Mouse (Mus musculus) neural tube, embryonic 11.5 days (tissue): ENCODE results near the gene Rhbdd1. TPM values are rescaled to one million over a fixed set of nuclear protein-coding genes. Genes with fewer than 3 reads are reported as not detected.

Source experiments
- ATAC-seq: fragments of 200-750 bp; cut with Nextera tagmentation; 2 replicates; pipeline ENCODE4 v1.8.0; 2017; ENCODE audit warnings: moderate number of reproducible peaks, mild to moderate bottlenecking, moderate TSS enrichment, moderate library complexity; ENCODE audit not compliant: insufficient read depth, low FRiP score, low TSS enrichment
- DNase-seq: peaks from one replicate; pipeline ENCODE4 v3.0.0-alpha.2; 2015; ENCODE audit warnings: low spot score
- H3K27ac ChIP-seq: fragments of 300-500 bp; sonication (generic); 2 replicates; pipeline ENCODE4 v1.5.1; 2014; ENCODE audit warnings: low read depth, mild to moderate bottlenecking, low read length
- H3K27me3 ChIP-seq: fragments of 300-500 bp; sonication (generic); 2 replicates; pipeline ENCODE4 v1.6.1; 2014; ENCODE audit warnings: mild to moderate bottlenecking, low read length, mixed read lengths; ENCODE audit not compliant: control insufficient read depth, insufficient read depth
- H3K36me3 ChIP-seq: fragments of 300-500 bp; sonication (generic); 2 replicates; pipeline ENCODE4 v1.6.1; 2014; ENCODE audit warnings: mild to moderate bottlenecking, low read length, moderate library complexity, mixed read lengths; ENCODE audit not compliant: control insufficient read depth, insufficient read depth
- H3K4me1 ChIP-seq: fragments of 300-500 bp; sonication (generic); 2 replicates; pipeline ENCODE4 v1.6.1; 2014; ENCODE audit warnings: low read length, mixed read lengths; ENCODE audit not compliant: control insufficient read depth, insufficient read depth
- H3K4me2 ChIP-seq: fragments of 300-500 bp; sonication (generic); 2 replicates; pipeline ENCODE4 v1.6.1; 2014; ENCODE audit warnings: low read depth, mild to moderate bottlenecking, moderate library complexity
- H3K4me3 ChIP-seq: fragments of 300-500 bp; sonication (generic); 2 replicates; pipeline ENCODE4 v1.5.1; 2014; ENCODE audit warnings: low read depth, low read length
- H3K9ac ChIP-seq: fragments of 300-500 bp; sonication (generic); 2 replicates; pipeline ENCODE4 v1.6.1; 2014; ENCODE audit warnings: mild to moderate bottlenecking, low read length
- H3K9me3 ChIP-seq: fragments of 300-500 bp; sonication (generic); 2 replicates; pipeline ENCODE4 v1.6.1; 2016; ENCODE audit warnings: low read length; ENCODE audit not compliant: control insufficient read depth
- WGBS: fragments of 180-500 bp; shearing (Covaris S2); extraction: QIAGEN DNeasy Blood & Tissue Kit; methylation state at CpG from one replicate; pipeline ENCODE4 v1.1.7; 2014; 5-methylcytosine and 5-hydroxymethylcytosine counted together
- polyA plus RNA-seq: library from polyadenylated mRNA; unstranded; fragments of >200 nt; fragmentation: Nextera tagmentation; extraction: Ambion mirVana; gene quantifications from 2 replicates; pipeline ENCODE4 v1.2.1, GENCODE M21; 2014

Rhbdd1 gene
- polyA plus RNA-seq, 1 experiment from 2014 or later: 10.3 TPM

DNA sequence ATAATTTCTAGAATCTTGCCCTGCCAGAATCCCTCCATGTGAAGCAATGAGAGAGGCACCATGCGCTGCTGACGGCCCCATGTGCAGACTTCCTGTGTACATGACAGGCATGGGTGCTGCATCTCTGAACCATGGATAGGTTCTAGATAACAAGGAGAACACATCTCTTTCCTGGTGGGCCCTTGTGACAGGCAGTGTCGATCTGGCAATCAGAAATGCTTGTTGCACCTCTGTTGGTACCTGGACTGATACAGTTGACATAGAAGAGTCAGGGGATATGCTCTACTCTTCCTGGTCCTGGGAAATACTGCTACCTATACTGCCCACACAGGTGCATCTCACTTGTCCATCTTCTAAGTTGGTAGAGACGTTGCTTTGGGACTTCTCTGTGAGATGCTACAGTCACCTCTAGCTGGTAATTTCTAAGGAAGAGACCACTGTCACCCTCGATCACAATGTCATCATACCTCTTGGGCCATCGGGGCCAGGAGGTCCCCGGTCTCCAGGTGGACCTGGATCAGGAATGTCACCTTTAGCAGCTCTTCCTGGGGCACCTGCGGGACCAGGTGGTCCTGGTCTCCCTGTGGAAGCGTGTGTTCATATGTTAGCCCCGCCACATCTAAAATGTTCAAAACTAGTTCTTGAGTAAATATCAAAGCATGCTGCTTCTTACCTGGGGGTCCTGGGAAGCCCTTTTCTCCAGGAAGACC is 154.4 kb downstream of the Rhbdd1 start:
- no peak overlapping the region for H3K4me3 ChIP-seq
- ATAC-seq: no peak
- WGBS: 95% methylated on average over 10 of the region's 10 CpGs

DNA sequence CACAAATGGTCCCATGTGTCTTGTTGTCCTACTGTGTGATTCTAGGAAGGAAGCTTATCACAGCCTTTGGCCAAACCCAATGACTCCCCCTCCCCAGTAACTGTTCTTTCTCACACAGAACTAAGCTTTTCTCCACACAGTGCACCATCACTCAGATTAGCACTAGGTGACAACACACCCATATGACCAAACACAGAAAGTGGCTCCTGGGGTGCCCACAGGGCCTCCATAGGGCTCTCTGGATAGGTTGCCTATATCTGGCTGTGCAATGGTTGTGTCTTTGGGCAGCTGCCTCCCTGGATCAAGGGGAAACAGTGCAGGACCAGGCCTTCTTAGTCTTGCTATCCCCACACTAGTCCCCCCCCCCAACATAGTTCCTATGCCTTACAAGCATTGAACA is 157.2 kb downstream of the Rhbdd1 start:
- no peaks in the 10 kb centered on the region for H3K9me3 ChIP-seq
- no peak overlapping the region for H3K9ac ChIP-seq
- no peak for ATAC-seq
- H3K4me3 ChIP-seq: no peak overlapping the region
- no peak overlapping the region for H3K4me2 ChIP-seq
- H3K4me1 ChIP-seq: peaks cover 18% of the 10 kb centered on the region
- no peak for DNase-seq
- H3K27ac ChIP-seq: no peak overlapping the region
- H3K27me3 ChIP-seq: no peaks in the 10 kb centered on the region
- H3K36me3 ChIP-seq: no peaks in the 10 kb centered on the region

More for the DNA sequence above, 154.4 kb downstream of the Rhbdd1 start:
- DNase-seq: no peak
- H3K9me3 ChIP-seq: no peaks in the 10 kb centered on the region
- H3K9ac ChIP-seq: no peak overlapping the region
- H3K4me2 ChIP-seq: no peak overlapping the region
- H3K4me1 ChIP-seq: peaks cover 17% of the 10 kb centered on the region
- no peaks in the 10 kb centered on the region for H3K36me3 ChIP-seq
- no peak overlapping the region for H3K27ac ChIP-seq
- no peaks in the 10 kb centered on the region for H3K27me3 ChIP-seq

DNA sequence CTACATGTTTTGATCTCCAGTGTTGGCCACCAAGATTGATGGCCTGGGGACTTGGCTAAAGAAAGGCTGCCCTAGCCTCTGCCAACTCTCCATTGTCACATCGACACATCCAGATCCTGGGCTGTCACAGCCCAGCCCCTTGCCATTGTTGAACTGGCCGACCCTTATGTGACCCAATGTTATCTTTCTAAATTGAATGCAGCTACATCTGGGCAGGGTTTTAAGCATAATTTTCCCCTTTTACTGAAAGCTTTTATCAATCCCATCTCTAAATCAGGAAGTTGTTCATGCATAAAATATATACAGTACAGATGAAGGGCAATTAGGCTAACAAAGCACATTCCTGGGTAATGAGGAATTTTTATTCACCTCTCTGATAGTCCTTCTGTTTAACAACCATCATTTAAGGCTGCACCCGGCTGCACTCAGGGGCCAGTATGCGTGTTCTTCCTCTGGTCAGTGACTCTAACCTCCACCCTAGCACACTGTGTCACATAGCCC is 158.3 kb downstream of the Rhbdd1 start:
- no peak overlapping the region for H3K4me2 ChIP-seq
- ATAC-seq: peak; percentile 77
- DNase-seq: peak; percentile 37

DNA sequence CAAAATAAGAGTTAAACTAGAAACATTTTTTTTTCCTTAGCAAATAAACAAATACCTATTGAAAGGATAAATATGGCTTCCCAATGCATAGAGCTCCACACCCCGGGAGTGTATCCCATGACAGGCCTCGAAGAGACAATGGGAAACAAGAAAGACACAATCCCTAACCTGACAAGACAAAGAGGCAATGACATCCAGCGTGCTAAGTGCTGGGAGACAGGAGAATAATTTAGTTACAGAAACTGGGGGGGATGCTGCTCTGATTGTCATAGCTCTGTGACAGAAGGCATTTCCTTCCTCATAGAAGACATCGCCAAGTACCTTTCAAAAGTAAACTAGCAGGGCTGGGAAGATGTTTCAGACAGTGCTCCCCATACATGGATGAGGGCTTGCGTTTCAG is 159.0 kb downstream of the Rhbdd1 start:
- no peak for ATAC-seq
- H3K9me3 ChIP-seq: no peaks in the 10 kb centered on the region
- DNase-seq: no peak
- no peaks in the 10 kb centered on the region for H3K36me3 ChIP-seq
- no peak overlapping the region for H3K27ac ChIP-seq
- H3K9ac ChIP-seq: no peak overlapping the region
- H3K4me3 ChIP-seq: no peak overlapping the region
- peaks cover 18% of the 10 kb centered on the region for H3K4me1 ChIP-seq
- no peaks in the 10 kb centered on the region for H3K27me3 ChIP-seq
- no peak overlapping the region for H3K4me2 ChIP-seq
- WGBS: 43% methylated on average over 5 of the region's 5 CpGs

More for the DNA sequence above, 158.3 kb downstream of the Rhbdd1 start:
- Histone ChIP-seq H3K9me3 (no peaks in the 10 kb centered on the region), H3K36me3 (no peaks in the 10 kb centered on the region), H3K4me1 (peaks cover 18% of the 10 kb centered on the region), H3K9ac (no peak overlapping the region), H3K27ac (peak overlapping the region; percentile 44; the same call in 1 of the 2 replicates), H3K27me3 (no peaks in the 10 kb centered on the region), H3K4me3 (no peak overlapping the region)
- 19% methylated on average over 4 of the region's 4 CpGs for WGBS

- ATAC-seq: no peak; the same call in 1 of the 2 replicates
- WGBS: 58% methylated on average over 4 of the region's 4 CpGs
These were observed 159.6 kb downstream of the Rhbdd1 start for GRCm38 (mm10) chr1:82475821-82476220.

DNA sequence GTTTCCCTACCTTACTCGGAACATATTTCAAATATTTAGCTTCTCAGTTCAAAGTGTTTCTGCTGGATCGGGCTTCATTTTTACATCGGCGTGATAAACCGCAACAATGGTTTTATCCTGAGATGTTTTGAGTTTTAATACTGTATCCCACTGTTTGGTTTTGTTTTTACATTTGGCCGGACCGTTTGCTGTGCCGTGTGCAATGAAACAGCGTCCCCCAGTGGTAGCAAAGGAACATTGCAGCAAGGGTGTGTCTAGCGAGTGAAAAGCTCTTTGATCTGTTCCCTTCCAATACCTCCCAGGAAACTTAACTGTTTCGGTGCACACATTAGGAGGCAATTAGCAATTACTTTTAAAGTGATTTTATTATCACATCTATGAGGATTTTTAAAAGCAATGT is 160.0 kb downstream of the Rhbdd1 start:
- no peak overlapping the region for H3K9ac ChIP-seq
- H3K9me3 ChIP-seq: no peaks in the 10 kb centered on the region
- H3K27ac ChIP-seq: no peak overlapping the region
- no peaks in the 10 kb centered on the region for H3K36me3 ChIP-seq
- H3K27me3 ChIP-seq: no peaks in the 10 kb centered on the region
- ATAC-seq: peak; percentile 67; the same call in 1 of the 2 replicates
- H3K4me2 ChIP-seq: no peak overlapping the region
- H3K4me1 ChIP-seq: peaks cover 18% of the 10 kb centered on the region
- peak; percentile 65 for DNase-seq
- H3K4me3 ChIP-seq: no peak overlapping the region
- WGBS: 38% methylated on average over 11 of the region's 11 CpGs

More at GRCm38 (mm10) chr1:82475821-82476220, 159.6 kb downstream of the Rhbdd1 start:
- Histone ChIP-seq H3K27ac (no peak overlapping the region), H3K4me1 (peaks cover 18% of the 10 kb centered on the region), H3K9ac (no peak overlapping the region), H3K4me3 (no peak overlapping the region), H3K36me3 (no peaks in the 10 kb centered on the region), H3K27me3 (no peaks in the 10 kb centered on the region), H3K4me2 (no peak overlapping the region), H3K9me3 (no peaks in the 10 kb centered on the region)
- no peak for DNase-seq

- peak; percentile 74 for DNase-seq
- ATAC-seq: 0 out of 2 replicates have a peak, but pooled peaks have one; percentile 24
- 13% methylated on average over 9 of the region's 9 CpGs for WGBS
- Histone ChIP-seq H3K36me3 (no peaks in the 10 kb centered on the region), H3K4me2 (no peak overlapping the region), H3K4me3 (no peak overlapping the region), H3K4me1 (peaks cover 18% of the 10 kb centered on the region), H3K9ac (no peak overlapping the region), H3K9me3 (no peaks in the 10 kb centered on the region), H3K27me3 (no peaks in the 10 kb centered on the region), H3K27ac (0 out of 2 replicates have a peak overlapping the region, but pooled peaks have one; percentile 0)
These were observed 160.5 kb downstream of the Rhbdd1 start for GRCm38 (mm10) chr1:82476746-82477145.

DNA sequence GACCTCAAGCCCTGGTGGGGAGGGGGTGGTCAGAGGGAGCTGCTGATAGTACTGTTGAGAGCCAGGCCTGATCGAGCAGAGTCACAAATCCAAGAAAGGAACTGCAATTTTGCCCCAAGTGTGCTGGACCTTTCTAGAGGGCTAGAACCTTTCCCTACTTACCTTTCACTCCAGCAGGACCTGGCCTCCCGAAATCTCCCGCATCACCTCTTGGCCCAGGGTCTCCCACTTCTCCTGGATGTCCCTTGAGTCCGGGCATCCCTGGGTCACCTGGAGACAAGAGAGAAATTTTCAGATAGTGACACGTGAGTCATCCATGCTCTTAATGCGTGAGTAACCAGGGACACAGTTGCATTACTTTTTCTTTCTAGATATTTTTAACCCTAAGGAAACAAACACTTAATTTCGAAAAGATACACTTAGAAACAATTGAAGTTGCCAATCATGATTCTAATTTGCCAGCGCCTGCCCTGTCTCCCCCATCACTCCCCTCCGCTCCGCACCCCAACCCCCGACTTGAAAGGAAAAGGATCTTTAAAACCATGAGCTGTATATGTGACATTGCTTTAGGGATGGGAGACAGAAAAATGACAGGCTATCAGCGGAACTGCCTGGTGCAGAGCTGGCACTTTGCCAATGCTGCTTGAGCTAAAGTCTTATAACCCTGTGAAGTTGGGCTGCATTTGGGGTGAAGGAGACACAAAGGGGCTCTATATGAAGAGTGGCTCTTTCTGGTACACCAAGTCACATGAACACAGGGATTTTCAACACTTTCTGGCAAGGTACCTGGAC is 163.6 kb downstream of the Rhbdd1 start:
- Histone ChIP-seq H3K27ac (no peak overlapping the region), H3K9ac (no peak overlapping the region), H3K27me3 (no peaks in the 10 kb centered on the region), H3K4me1 (peaks cover 7% of the 10 kb centered on the region), H3K9me3 (no peaks in the 10 kb centered on the region), H3K4me2 (no peak overlapping the region), H3K4me3 (no peak overlapping the region), H3K36me3 (no peaks in the 10 kb centered on the region)
- WGBS: 87% methylated on average over 12 of the region's 12 CpGs
- no peak for ATAC-seq
- DNase-seq: no peak
